Mouse (Mus musculus): Measurements from ENCODE around the gene Rreb1. TPM values are rescaled to one million over a fixed set of nuclear protein-coding genes. Genes with fewer than 3 reads are reported as not detected.
A peak's percentile ranks its signal among the peaks of the same experiment; 100 is the strongest.

Gene Rreb1
- polyA plus RNA-seq, 1 experiment from 2014 or later = 5.4 TPM

DNA sequence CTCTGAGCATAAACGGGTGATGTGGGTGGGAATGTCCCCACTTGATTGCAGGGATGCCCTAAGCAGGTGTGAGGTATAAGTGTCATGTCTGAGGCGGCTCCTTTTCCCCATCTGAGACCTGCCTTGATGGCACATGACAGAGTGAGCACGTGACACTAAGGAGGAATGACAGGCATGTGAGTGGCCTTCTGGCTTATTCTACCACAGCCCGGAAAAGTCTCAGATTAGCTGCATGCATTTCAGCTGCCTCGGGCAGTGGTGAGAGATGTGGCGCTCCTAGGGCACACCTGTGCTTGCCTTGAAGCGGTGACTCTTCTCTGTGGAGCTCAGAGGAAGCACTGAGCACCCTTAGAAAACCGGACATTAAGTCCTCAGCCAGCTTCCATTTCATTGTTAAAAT lies 167.2 kb downstream of the Rreb1 start:
- H3K36me3 ChIP-seq (ENCODE audit: control insufficient read depth, insufficient read depth, low read length) = peaks cover 10% of the 10 kb centered on the region; the same call in 1 of the 2 replicates
- H3K9me3 ChIP-seq (ENCODE audit: control insufficient read depth, low read length) = no peaks in the 10 kb centered on the region
- H3K4me3 ChIP-seq (ENCODE audit: low read depth, low read length) = no peak overlapping the region
- ATAC-seq (ENCODE audit: insufficient number of reproducible peaks, low FRiP score, low TSS enrichment, low read depth) (no peak), DNase-seq (ENCODE audit: low spot score) (no peak)
- H3K27me3 ChIP-seq (ENCODE audit: control insufficient read depth, insufficient read depth, low read length) = no peaks in the 10 kb centered on the region
- H3K4me1 ChIP-seq (ENCODE audit: control insufficient read depth, insufficient read depth, low read length) = no peaks in the 10 kb centered on the region
- no peak overlapping the region for H3K27ac ChIP-seq (replicated peaks; ENCODE audit: low read depth, low read length)
- H3K4me2 ChIP-seq (ENCODE audit: low read depth, severe bottlenecking) = no peak overlapping the region
- no peak overlapping the region for H3K9ac ChIP-seq (ENCODE audit: low read length)
- WGBS = 81% methylated on average over 8 of the region's 8 CpGs

DNA sequence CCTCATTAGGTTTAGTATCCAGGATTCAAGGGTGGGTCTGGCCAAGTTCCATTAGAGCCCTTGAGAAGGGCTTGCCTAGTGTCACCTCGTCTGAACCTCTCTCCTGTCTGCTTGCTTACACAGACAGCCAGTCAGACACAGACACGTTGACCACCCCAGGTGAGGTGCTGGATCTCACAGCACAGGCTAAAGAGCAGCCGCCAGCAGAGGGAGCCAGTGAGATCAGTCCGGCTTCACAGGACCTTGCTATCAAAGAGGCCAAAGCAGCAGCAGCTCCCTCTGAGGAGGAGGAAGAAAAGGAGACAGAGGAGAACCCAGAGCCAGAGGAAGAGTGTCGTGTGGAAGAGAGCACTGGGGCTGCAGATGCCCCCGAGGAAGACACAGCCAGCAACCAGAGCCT lies 168.5 kb downstream of the Rreb1 start:
- H3K4me3 ChIP-seq (ENCODE audit: low read depth, low read length) = no peak overlapping the region
- DNase-seq (ENCODE audit: low spot score) = peak; percentile 93
- no peak overlapping the region for H3K9ac ChIP-seq (ENCODE audit: low read length)
- no peak overlapping the region for H3K4me2 ChIP-seq (ENCODE audit: low read depth, severe bottlenecking)
- H3K36me3 ChIP-seq (ENCODE audit: control insufficient read depth, insufficient read depth, low read length) = peaks cover 10% of the 10 kb centered on the region; the same call in 1 of the 2 replicates
- no peaks in the 10 kb centered on the region for H3K9me3 ChIP-seq (ENCODE audit: control insufficient read depth, low read length)
- no peak for ATAC-seq (ENCODE audit: insufficient number of reproducible peaks, low FRiP score, low TSS enrichment, low read depth)
- H3K4me1 ChIP-seq (ENCODE audit: control insufficient read depth, insufficient read depth, low read length) = no peaks in the 10 kb centered on the region
- H3K27me3 ChIP-seq (ENCODE audit: control insufficient read depth, insufficient read depth, low read length) = no peaks in the 10 kb centered on the region
- WGBS = 18% methylated on average over 6 of the region's 6 CpGs
- no peak overlapping the region for H3K27ac ChIP-seq (replicated peaks; ENCODE audit: low read depth, low read length)

DNA sequence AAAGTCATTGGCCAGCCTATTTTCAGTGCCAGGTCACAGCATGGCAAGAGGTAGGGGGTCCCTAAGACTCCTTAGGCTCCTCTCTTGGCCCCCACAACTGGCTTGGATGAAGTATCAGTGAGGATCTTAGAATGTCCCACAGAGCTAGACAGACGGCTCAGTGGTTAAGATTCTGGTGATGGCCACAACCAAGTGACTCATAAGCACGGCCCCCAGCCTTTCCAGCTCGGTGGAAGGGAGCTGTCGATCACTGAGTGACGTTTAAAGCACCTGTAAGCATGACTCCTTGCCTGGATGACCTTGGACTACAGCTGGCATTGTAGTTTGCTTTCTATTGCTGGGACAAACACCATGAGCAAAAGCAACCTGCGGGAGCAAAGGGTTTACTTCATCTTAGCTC lies 174.8 kb downstream of the Rreb1 start:
- DNase-seq (ENCODE audit: low spot score) (no peak), ATAC-seq (ENCODE audit: insufficient number of reproducible peaks, low FRiP score, low TSS enrichment, low read depth) (no peak)
- Histone ChIP-seq H3K27me3 (ENCODE audit: control insufficient read depth, insufficient read depth, low read length) (no peaks in the 10 kb centered on the region), H3K9ac (ENCODE audit: low read length) (no peak overlapping the region), H3K4me2 (ENCODE audit: low read depth, severe bottlenecking) (no peak overlapping the region), H3K4me1 (ENCODE audit: control insufficient read depth, insufficient read depth, low read length) (no peaks in the 10 kb centered on the region), H3K36me3 (ENCODE audit: control insufficient read depth, insufficient read depth, low read length) (peaks cover 12% of the 10 kb centered on the region; the same call in 1 of the 2 replicates), H3K9me3 (ENCODE audit: control insufficient read depth, low read length) (no peaks in the 10 kb centered on the region), H3K4me3 (ENCODE audit: low read depth, low read length) (no peak overlapping the region), H3K27ac (replicated peaks; ENCODE audit: low read depth, low read length) (no peak overlapping the region)
- WGBS = 86% methylated on average over 6 of the region's 6 CpGs

DNA sequence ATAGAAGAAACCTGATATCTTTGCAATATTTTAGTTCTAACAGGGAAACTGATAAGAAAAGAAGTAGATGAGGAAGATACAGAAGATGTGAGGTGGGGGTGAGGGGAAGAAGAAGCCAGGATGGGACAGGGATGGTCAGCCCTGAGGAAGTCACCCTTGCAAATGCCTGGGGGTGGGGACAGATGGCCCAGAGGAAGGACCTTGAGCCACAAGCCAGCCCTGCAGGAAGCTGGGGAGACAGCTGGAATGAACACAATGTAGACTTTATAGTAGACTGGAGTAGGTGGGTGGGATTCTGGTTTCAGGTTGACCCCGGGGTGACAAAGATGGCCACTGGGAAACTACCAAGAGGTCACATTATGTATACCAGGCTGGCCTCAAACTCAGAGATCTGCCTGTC lies 176.1 kb downstream of the Rreb1 start:
- no peak overlapping the region for H3K4me3 ChIP-seq (ENCODE audit: low read depth, low read length)
- no peak overlapping the region for H3K9ac ChIP-seq (ENCODE audit: low read length)
- ATAC-seq (ENCODE audit: insufficient number of reproducible peaks, low FRiP score, low TSS enrichment, low read depth) = no peak
- no peak overlapping the region for H3K4me2 ChIP-seq (ENCODE audit: low read depth, severe bottlenecking)
- H3K4me1 ChIP-seq (ENCODE audit: control insufficient read depth, insufficient read depth, low read length) = no peaks in the 10 kb centered on the region
- WGBS = 90% methylated on average over 1 of the region's 1 CpGs
- H3K9me3 ChIP-seq (ENCODE audit: control insufficient read depth, low read length) = no peaks in the 10 kb centered on the region
- no peak overlapping the region for H3K27ac ChIP-seq (replicated peaks; ENCODE audit: low read depth, low read length)
- H3K36me3 ChIP-seq (ENCODE audit: control insufficient read depth, insufficient read depth, low read length) = 0 out of 2 replicates have a peak, but pooled peaks cover 4% of the 10 kb centered on the region
- no peaks in the 10 kb centered on the region for H3K27me3 ChIP-seq (ENCODE audit: control insufficient read depth, insufficient read depth, low read length)
- peak; percentile 20 for DNase-seq (ENCODE audit: low spot score)

DNA sequence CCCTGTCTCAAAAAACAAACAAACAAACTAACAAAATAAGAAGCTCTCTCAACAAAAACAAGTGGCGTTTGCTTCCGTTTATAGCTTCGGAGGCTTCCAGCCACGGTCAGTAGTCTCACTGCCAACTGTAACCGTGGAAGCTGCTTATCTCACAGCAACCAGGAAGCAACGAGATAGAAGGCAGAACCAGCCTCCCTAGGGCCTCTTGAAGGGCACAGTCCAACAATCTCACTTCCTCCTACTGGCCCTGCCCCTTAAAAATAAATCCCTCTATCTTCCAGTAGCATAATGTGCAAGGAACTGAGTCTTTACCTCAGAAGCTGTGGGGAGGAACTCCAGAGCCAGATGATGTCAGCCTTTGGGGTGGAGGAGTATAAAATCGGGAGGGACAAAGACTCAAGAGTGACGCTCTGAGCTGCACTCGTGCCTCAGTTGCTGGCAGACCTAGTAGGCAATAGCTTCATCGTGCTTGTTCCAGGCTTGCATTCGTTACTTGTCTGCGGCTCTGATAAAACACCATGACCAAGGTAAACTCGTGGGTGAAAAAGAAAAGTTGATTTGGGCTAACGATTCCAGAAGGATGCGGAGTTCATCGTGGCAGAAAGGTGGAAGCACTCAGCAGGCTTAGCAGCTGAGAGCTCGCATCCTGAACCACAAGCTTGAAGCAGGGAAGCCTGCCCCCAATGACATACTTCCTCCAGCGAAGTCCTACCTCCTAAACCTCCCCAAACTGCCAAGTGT lies 180.5 kb downstream of the Rreb1 start:
- Histone ChIP-seq H3K27me3 (ENCODE audit: control insufficient read depth, insufficient read depth, low read length) (no peaks in the 10 kb centered on the region), H3K4me3 (ENCODE audit: low read depth, low read length) (no peak overlapping the region), H3K4me2 (ENCODE audit: low read depth, severe bottlenecking) (no peak overlapping the region), H3K4me1 (ENCODE audit: control insufficient read depth, insufficient read depth, low read length) (no peaks in the 10 kb centered on the region), H3K9ac (ENCODE audit: low read length) (no peak overlapping the region), H3K27ac (replicated peaks; ENCODE audit: low read depth, low read length) (no peak overlapping the region), H3K36me3 (ENCODE audit: control insufficient read depth, insufficient read depth, low read length) (no peaks in the 10 kb centered on the region), H3K9me3 (ENCODE audit: control insufficient read depth, low read length) (no peaks in the 10 kb centered on the region)
- ATAC-seq (ENCODE audit: insufficient number of reproducible peaks, low FRiP score, low TSS enrichment, low read depth) (no peak), DNase-seq (ENCODE audit: low spot score) (no peak)
- 91% methylated on average over 18 of the region's 18 CpGs for WGBS

DNA sequence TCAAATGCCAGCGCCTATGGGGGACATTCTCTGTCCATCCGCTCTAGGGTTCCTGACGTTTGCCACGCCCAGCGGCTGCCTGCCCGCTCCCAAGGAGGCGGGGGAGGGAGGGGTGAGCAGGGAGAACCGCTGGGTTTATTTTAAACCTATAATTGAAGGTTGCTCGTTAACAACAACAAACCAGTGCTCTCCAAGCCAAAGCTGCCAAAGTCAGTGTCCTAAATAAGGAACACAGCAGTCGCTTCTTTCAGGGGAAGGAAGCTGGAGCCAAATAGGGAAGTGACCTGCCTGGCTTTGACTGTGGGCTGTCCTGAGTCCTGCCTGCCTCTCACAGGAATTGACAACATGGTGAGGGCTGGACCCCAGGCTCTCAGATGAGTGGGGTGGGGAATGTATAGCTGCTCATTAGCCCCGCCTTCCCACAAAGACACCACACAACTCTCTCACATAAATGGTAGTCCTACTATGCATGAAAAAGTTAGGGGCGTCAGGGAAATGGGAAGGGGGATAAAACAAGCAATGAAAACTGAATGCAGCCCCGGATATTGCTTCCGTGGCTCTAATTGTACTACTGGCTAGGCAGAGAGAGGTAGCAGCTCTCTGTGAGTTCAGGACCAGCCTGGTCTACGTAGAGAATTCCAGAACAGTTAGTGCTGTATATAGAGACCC lies 181.2 kb downstream of the Rreb1 start:
- Histone ChIP-seq H3K36me3 (ENCODE audit: control insufficient read depth, insufficient read depth, low read length) (no peaks in the 10 kb centered on the region), H3K4me3 (ENCODE audit: low read depth, low read length) (no peak overlapping the region), H3K9ac (ENCODE audit: low read length) (no peak overlapping the region), H3K27me3 (ENCODE audit: control insufficient read depth, insufficient read depth, low read length) (no peaks in the 10 kb centered on the region), H3K27ac (replicated peaks; ENCODE audit: low read depth, low read length) (no peak overlapping the region), H3K9me3 (ENCODE audit: control insufficient read depth, low read length) (no peaks in the 10 kb centered on the region), H3K4me2 (ENCODE audit: low read depth, severe bottlenecking) (no peak overlapping the region), H3K4me1 (ENCODE audit: control insufficient read depth, insufficient read depth, low read length) (0 out of 2 replicates have a peak, but pooled peaks cover 4% of the 10 kb centered on the region)
- ATAC-seq (ENCODE audit: insufficient number of reproducible peaks, low FRiP score, low TSS enrichment, low read depth) (no peak), DNase-seq (ENCODE audit: low spot score) (no peak)
- 77% methylated on average over 15 of the region's 15 CpGs for WGBS

DNA sequence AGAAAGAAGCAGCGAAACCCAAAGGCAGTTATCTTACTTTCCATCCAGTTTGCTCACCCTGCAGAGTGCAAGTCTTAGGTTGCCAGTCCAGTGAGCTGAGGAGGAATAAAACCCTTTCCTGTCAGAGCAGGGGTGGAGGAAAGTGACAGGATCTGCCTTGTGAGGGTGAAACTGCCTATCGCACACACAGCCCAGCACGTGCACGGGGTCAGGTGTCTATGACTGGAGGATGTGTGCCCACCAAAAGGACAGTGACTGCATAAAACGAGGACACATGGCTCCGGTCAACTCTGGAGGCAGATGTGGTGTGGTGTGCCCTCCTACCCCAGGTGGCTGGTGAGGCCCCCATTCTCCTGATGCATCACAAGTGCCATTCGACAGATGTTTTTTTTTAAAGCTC lies 181.7 kb downstream of the Rreb1 start:
- H3K27me3 ChIP-seq (ENCODE audit: control insufficient read depth, insufficient read depth, low read length) = no peaks in the 10 kb centered on the region
- DNase-seq (ENCODE audit: low spot score) (no peak), ATAC-seq (ENCODE audit: insufficient number of reproducible peaks, low FRiP score, low TSS enrichment, low read depth) (no peak)
- H3K27ac ChIP-seq (replicated peaks; ENCODE audit: low read depth, low read length) = no peak overlapping the region
- WGBS = 89% methylated on average over 7 of the region's 7 CpGs
- no peaks in the 10 kb centered on the region for H3K36me3 ChIP-seq (ENCODE audit: control insufficient read depth, insufficient read depth, low read length)
- no peak overlapping the region for H3K9ac ChIP-seq (ENCODE audit: low read length)
- 0 out of 2 replicates have a peak, but pooled peaks cover 4% of the 10 kb centered on the region for H3K4me1 ChIP-seq (ENCODE audit: control insufficient read depth, insufficient read depth, low read length)
- H3K4me2 ChIP-seq (ENCODE audit: low read depth, severe bottlenecking) = no peak overlapping the region
- no peaks in the 10 kb centered on the region for H3K9me3 ChIP-seq (ENCODE audit: control insufficient read depth, low read length)
- H3K4me3 ChIP-seq (ENCODE audit: low read depth, low read length) = no peak overlapping the region

DNA sequence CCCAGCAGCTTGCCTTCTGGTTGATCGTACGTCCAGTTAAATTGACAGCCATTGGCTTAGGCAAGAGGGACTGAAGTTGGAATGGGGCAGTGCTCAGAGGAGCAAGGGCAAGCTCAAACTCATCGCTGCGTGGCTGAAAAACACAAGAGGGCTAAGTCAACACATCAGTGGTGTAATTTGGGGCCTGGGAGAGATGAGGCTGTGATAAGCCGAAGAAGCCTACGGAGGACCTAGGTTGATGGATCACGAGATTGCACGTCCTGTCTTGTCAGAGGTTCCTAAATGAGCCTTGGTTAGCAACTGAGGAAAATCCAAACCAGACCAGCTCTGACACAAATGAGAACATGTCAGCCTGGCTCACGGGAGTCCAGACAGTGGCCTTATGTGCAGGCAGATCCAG lies 184.3 kb downstream of the Rreb1 start:
- no peak overlapping the region for H3K4me2 ChIP-seq (ENCODE audit: low read depth, severe bottlenecking)
- no peak for ATAC-seq (ENCODE audit: insufficient number of reproducible peaks, low FRiP score, low TSS enrichment, low read depth)
- no peaks in the 10 kb centered on the region for H3K9me3 ChIP-seq (ENCODE audit: control insufficient read depth, low read length)
- DNase-seq (ENCODE audit: low spot score) = no peak
- no peak overlapping the region for H3K9ac ChIP-seq (ENCODE audit: low read length)
- no peak overlapping the region for H3K27ac ChIP-seq (replicated peaks; ENCODE audit: low read depth, low read length)
- WGBS = 72% methylated on average over 9 of the region's 9 CpGs
- H3K4me1 ChIP-seq (ENCODE audit: control insufficient read depth, insufficient read depth, low read length) = peaks cover 13% of the 10 kb centered on the region
- H3K27me3 ChIP-seq (ENCODE audit: control insufficient read depth, insufficient read depth, low read length) = no peaks in the 10 kb centered on the region
- no peak overlapping the region for H3K4me3 ChIP-seq (ENCODE audit: low read depth, low read length)
- H3K36me3 ChIP-seq (ENCODE audit: control insufficient read depth, insufficient read depth, low read length) = no peaks in the 10 kb centered on the region

Measured in limb, embryonic 11.5 days (tissue).